Mouse (Mus musculus) neutrophil, adult 5-6 weeks (primary cell): Measurements from ENCODE around the gene Hoxd9. TPM values are rescaled to one million over a fixed set of nuclear protein-coding genes. Genes with fewer than 3 reads are reported as not detected.

Source experiments
- ATAC-seq: fragments of 151-379, 151-347 bp; 2 replicates; pipeline ENCODE4 v1.8.0; 2017; ENCODE audit warnings: mild to moderate bottlenecking, moderate TSS enrichment; ENCODE audit not compliant: insufficient number of reproducible peaks, poor library complexity, low FRiP score, severe bottlenecking; ENCODE audit errors: extremely low read depth
- total RNA-seq: library from RNA; stranded (forward); fragments of 200-1000 nt; gene quantifications from 2 replicates; pipeline ENCODE4 v1.2.3, GENCODE M21; 2017

The Hoxd9 gene
- total RNA-seq = not detected in 2 replicates

DNA sequence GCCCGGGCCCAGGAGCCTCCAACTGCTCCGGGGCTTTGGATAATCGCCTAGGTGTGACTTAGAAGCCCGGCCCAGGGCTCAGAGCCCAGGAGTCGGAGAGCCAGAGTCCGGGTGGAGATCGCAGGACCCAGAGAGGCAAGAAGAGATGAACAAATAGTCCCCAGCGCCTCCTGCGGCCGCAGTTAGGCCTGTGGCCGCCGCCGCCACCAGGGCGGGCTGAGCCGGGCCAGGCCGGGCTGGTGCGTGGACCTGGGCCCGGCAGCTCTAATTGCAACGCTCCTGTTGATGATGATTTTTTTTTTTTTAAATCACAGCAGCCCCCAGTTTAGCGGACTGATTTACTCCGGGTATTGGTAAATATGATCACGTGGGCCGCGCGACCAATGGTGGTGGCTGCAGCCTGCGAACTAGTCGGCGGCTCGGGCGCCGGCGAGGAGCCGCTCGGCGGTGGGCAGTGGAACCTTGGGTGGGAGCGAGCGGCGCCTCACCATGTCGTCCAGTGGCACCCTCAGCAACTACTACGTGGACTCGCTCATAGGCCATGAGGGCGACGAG, at the start of gene Hoxd9:
Hoxd9 (plus strand) TSS at position 161 of the 555 bp plus-strand sequence.
- ATAC-seq = no peak

DNA sequence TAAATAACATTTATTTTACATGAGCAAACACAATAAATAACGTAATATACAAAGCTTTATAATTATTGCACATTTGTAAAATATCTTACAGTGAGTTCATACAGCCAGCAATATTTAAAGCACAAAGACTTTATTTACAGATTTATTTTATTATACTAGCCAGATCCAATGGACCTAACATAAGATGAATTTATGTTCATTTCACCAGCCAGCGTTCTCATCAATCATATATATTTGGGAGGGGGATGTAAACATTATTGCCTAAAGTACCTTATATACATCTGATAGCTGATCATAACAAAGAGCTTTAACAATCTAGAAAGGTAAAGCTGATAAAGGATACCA, 44.6 kb upstream of the Hoxd9 start:
- ATAC-seq = no peak

DNA sequence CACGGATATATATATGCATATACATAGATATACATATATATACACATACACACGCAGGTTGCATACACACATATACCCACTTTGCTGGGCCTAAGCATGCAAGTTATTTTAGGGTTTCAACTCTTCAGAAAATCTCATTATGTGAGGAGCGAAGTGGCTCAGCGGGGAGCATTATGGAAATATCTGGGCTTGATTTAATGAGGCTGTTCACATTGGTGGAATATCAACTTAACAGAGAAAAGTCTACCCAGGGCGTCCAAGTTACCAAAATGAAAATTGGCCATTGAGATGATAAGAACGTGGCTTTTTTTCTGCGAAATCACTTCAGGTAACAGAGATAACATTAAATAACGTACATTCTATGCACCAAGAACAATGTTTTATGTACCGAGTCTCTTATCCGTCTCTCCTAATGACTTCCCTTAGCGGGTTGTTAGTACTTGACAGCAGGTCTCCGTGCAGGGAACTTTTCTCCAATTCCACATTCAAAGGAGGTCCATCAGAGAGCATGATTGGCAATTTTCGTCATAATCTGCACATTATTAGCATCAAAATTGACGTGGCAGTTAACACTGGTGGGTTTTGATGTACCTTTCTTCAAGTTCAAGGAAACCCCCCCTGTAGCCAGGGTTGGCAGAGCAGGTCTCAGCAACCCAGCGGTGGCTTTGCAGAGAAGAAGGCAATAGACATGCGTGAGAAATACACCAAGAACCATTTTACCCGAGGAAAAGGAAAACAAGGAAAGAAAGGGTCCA, 43.6 kb upstream of the Hoxd9 start:
- no peak for ATAC-seq

DNA sequence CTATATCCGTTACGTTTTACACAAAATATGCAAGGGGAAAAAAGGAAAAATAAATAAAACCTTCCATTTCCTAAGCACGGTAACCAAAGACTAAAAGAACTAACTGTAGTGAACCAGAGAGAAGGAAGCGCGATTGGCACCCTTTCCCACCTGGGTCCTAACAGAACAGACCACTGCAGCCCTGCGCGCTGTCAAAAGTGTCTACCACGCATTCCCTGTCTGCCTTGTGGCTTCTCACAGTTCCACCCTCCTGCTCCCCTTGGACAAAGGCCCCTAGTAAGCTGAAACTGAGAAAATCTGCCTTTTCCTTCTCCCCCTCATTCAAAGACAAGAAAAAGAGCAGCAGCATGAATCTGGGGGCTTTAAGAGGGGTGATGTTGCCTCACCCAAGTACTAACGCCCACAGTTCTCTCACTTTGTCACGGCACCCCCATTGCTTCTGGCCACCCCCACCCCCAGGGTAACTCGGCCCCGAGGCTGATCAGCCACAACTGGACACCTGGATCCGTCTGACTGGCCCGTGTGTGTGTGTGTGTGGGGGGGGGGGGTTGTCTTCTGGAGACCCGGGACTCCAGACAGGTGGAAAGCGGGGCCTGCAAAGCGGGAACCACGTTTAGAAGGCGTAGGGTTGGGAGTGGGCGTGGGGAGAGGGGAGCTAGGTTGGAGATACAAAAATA, 42.6 kb upstream of the Hoxd9 start:
- ATAC-seq = no peak

DNA sequence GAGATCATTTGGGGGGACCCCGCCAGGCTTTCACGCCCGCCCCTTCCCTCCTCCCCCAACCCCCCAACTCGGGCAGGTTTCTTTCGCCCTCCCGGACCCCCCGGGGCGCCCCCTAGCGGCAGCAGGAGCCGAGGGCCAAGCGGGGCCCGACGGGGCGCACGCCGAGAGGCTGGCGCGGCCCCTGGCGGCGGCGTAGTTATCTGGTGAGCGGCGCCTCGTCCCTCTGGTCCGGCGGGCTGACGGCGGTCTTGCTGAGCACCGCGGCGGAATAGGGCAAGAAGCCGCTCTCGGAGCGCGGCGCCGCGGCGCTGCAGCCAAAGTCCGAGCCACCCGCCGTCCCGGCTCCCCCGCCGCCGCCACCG, 42.1 kb upstream of the Hoxd9 start:
- ATAC-seq = no peak

DNA sequence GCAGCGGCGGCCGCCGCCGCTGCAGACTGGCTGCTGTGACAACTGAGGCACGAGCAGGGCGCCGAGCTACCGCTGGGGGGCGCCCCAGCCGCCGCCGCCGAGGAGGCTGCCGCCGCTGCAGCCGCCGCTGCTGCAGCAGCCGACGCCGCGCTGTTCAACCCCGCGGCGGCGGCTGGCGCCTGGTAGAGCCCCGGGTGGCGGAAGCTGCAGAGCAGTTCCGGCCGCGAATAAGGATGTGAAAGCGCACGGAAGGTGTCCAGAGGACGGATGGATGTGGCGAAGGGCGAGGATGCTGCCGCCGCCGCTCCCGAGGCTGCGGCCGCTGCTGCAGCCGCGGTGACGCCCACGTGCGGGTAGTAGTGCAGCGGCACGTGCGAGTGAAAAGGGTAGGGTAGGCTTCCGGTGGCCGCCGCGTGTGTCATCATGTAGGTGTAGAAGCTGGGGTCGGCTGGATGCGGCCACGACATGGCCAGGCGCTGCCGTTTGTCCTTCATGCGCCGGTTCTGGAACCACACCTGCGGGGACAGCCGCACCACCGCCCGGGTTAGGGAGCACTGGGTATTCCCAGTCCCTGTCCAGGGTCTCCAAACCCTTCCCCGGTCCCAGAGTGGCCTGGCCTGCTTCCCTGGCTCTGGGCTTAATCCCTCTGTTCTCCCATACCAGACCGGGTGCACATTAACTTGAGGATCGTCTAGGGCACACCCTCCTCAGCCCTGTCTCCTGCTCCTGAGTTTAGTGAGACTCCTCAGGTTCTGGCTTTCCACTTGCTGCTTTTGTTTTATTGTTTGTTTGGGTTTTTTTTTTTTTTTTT, 41.5 kb upstream of the Hoxd9 start:
- ATAC-seq = peak; percentile 40; the same call in 1 of the 2 replicates

DNA sequence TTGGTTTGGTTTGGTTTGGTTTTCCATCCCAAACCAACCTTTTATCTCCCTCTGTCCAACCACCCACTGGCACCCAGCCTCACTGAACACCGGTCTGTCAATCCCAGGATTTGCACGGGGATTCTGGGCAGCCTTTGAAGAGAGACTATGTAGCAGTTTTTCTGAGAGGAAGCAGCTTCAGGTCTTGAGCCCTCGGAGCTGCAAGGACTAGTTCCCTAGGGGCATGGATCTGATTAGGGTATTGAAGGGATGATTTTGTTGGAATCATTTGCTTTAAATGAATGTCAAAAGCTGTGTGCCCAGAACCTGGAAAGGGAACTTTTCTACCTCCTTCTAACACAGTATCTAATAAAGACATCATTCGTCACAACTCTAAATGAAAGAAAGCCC, 40.9 kb upstream of the Hoxd9 start:
- ATAC-seq = no peak

DNA sequence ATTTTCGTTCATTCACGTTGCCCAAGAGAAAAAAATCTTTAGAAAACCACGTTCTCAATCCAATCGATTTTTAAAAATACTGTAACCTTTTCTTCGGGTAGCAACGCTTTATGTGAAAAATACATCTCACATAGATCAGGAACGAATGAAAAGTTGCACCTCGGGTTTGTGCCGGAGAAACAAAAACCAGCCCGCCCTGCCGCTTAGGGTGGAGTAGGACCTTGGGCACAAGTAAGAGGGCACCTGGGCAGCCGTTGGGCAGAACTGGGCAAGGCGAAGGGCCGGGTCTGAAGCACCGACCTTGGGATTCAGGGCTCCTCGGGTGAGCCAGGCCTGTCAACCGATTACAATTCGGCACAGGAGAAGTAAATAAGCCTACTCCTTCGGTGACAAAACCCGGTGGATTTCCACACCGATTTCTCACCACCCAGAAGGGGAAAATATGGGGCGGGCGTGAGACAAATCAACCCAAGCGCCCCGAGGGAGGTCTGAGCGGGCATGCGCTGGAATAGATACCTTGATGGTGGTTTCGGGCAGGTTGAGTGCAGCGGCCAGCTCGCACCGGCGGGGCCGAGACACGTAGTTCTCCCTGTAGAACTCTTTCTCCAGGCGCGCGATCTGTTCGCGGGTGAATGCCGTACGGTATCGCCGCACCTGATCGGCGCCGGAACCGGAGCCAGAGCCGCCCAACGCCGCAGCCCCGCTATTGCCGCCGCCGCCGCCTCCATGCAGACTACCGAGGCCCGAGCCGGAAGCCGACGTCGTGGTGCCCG, 40.1 kb upstream of the Hoxd9 start:
- 0 out of 2 replicates have a peak, but pooled peaks have one; percentile 17 for ATAC-seq

DNA sequence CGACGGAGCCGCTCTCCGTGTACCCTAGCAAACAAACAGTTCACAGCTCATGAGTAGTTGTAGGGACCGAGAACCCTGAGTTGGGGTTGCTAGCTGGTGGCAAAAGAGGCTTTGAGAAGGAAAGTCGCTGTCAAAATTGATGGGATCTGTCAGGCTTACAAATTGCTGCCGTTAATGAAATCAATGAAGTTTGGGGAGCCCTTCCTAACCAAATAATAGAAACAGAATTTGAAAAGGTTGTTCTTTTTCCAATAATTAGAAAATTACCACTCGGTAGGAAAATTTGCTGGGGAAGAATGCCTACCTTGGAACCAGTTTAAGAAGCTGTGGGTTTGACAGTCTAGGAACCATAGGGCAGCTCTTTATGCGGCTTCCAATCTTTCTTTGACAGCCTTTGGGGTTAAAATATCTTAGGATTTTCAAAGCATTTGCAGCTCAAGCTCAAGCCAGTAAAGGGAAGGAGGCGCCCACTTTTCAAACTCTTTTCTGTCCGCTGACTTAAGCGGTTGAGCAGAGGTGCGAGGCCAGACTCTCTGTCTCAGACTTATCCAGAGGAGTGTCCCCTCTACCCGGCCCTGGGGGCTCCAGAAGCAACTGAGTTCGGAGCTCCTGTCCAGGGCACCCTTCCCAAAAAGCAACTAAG, 39.4 kb upstream of the Hoxd9 start:
- no peak for ATAC-seq

DNA sequence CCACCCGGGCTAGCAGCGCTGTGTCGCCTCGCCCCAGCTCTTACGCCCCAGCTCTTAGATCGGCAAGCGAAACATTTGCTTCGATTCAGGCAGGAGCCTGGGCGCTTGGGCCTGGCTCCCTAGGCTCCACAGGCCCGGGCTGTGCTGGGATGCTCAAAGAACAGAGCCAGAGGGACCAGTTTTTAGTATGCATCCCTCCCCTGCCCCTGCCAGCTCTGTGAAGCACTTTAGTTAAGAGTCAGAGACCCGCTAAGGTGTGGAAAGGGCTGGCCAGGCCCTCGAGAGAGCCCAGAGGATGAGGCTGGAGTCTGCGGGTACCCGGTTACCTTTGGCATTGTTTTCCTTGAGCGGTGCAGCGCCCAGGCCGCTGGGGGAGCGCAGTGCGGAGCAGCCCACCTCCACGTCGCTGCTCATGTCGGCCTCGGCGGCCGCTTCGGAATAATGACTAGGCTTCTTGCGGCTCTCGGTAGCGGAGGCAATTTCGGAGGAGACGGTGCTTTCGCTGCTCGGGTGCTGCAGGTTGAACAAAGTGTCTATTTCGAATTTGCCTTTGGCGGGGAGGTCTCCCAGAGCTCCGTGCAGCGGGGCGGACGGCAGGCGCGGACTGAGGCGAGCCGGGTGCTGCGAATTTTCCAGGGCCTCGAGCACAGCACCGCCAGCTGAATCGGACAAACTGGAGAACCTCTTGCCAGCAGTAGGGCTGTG, 38.7 kb upstream of the Hoxd9 start:
- no peak for ATAC-seq

DNA sequence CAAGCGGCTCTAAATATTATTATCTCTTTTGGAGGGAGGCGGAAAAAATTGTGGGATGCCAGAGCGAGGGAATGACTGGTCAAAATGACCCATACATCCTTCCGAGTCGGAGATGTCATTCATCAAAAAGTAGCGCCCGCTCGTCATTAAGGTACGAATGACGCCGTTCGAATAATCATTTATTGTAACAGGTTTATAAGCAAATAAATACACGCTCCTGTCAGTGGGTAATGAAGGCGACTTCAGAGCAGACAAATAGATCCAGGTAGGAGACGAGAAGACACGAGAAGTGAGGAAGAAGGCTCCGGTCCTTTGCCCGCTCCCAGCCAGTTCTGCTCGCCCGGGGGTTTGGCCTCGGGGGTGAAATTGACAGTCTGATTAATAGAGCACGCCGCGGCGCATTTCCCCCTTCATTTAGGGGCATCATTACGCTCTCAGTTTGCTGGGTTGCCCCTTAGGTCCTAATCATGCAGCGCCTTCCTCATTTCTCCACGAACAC, 38.0 kb upstream of the Hoxd9 start, which contains the start of gene Evx2:
Evx2 (minus strand) TSS at position 51 of the 499 bp plus-strand sequence.
- no peak for ATAC-seq

DNA sequence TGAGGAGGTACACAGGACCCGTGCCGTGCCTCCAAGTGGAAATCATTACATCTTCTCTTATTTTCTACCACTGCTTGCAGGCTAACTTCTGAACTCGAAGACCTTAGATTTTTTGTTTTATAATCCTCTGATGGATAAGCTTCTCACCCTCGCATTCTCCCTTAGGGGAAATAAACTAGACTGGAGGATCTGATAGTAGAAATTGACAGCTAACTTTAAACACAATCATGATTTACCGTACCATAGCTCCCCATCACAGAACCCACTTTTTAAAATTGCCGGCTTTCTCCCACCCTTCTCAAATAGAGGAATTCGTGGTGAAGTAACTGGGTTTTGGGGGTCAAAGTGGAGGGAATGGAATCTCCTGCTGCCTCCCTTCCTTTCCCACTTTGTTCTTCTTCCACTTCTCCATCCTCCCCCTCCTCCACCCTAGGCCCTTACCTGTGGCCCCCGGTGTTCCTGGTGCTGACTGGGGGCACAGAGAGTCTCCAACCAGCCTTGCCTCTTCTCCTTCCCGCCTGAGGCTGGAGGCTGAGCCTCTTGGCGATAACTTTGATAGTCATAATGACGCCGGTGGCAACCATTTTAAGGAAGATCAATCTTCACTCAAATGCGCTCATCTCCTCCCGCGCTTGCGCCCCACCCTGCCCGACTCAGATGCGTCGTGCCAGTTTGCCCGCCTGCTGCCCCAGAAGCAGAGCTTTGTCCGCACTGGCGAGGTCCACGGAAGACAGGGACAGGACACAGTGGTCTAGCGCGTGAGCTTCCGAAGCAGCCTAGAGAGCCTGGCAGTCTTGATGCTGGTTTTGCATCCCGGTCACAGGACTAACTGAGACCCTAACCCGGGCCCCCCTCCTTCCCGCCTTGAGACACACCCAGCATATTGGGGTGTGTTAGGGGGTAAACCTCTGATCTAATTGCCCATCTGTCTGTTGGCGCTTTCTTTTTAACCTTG, 36.8 kb upstream of the Hoxd9 start:
- no peak for ATAC-seq

DNA sequence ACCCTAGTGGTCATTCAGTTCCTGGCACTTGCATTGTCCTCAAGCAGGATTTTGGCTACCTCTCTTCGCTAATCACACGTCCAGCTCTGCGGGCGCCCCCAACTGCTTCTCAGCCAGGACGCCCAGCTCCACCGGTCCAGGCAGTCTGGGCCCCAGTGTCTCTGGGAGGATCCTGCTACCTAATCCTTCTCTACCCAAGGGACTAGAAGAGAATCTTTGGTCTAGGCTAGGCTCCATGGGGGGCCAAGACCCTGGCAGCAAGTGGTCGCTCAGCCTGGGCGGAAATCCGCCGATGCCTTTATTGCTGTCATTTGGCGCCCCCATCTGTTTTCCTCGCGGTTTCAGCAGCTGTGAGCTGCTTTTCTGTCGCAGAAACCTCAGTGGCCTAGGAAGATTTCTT, 35.8 kb upstream of the Hoxd9 start:
- ATAC-seq = no peak

DNA sequence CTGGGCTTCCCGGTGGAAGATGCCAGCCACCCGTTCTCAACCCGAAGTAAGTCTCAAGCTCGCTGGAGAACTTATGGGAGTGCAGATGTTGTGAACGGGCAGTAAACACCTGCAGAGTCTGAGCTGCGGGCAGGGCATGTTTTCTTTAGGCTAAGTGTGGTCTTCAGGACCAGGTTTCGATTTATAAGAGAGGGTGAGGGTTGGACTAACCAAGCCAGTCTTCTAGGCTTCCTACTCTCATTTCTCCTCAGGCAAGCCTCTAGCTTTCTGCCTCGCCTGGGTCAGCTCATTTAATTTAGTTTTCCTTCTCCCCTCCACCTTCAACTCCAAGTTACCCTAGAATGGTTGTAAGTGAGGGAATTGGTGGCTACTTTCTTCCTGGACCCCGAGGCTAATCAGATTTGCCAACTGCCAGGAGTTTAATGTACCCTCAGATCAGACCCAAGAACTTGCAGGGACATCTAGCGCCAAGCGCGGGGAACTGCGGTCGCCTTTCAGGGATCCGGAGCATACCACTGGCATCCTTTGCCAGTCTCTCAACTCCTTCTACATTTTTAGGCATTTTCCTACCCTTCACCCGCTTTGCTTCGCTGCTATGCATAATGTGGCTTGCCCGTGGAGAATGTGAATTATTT, 34.1 kb upstream of the Hoxd9 start:
- ATAC-seq = no peak

DNA sequence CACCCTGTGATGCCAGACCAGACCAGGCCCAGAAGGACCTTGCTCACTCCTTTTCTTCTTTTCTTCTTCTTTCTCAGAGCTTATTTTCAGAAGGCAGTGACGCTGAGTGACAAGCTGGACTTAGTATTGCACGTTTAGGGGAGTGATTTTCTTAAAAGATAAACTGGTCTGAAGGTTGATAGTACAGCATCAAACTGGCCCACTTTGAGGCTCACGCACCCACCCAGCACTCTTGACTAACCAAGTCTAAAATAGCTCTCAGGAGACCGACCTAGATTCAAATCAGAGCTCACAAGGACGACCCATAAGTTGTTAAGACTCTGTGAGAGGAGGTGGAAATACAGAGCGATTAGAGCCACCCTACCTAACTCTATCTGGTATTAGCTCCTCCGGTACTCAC, 31.1 kb upstream of the Hoxd9 start:
- no peak for ATAC-seq

DNA sequence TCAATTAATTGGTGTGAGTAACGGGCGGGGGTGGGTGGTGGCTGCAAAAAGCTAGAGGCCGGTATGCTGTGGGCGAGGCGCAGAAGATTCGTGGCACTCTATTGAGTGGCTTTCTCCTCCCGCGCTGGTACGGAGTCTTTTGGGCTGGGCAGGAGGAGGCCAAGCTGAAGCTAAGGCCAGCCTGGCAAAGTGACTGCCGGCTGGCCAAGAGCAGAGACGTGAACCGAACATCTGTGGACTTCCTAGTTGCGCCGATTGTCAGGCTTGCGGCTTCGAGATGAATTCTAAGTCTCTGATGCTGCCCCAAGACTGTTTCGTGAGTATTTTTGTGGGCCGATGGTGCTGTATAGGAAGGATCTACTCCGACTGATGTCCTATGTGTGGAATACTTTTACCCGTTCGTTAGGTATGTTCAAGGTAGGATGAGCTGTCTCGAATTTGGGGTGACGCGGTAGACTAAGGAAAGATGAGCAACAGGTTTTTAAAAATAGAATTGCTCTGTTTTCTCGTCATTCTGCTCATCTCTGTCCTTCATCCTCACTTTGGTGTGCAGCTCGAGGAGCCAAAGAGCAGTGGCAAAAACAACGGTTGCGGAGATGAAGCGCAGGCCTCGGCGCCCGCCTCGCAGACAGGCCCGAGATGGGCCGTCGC, 30.2 kb upstream of the Hoxd9 start:
- ATAC-seq = no peak
